Mouse (Mus musculus) testis, postnatal 10 days (tissue): ENCODE measurements around the gene Oip5.
"Not testable (repeated sequence)": the region's sequence is repeated elsewhere in the genome, so short reads cannot be mapped to it uniquely, and the experiment has no call there.

Experiments used
- DNase-seq: peaks from one replicate; pipeline ENCODE4 v3.0.0; 2021; ENCODE audit warnings: low spot score

The Oip5 gene

GRCm38 (mm10) chr2:119618199-119618982 lies at the start of gene Oip5, which contains the start of gene Nusap1:
Gene Oip5 (minus strand): TSS chr2:119618469.
Gene Nusap1 (plus strand): TSS chr2:119618298.
- peak; percentile 95 for DNase-seq

DNA sequence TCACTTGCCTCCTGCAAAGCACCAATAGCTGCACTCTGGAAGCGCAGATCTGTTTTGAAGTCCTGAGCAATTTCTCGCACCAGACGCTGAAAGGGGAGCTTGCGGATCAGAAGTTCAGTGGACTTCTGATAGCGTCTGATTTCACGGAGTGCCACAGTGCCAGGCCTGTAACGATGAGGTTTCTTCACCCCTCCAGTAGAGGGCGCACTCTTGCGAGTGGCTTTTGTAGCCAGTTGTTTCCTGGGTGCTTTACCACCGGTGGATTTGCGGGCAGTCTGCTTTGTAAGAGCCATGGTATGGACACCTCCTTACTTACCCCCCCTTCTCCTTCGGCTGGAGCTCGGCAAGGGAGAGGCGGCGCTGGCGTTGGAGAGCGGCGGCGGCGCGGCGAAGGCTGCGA lies 47.5 kb upstream of the Oip5 start:
- DNase-seq = not testable (repeated sequence)

DNA sequence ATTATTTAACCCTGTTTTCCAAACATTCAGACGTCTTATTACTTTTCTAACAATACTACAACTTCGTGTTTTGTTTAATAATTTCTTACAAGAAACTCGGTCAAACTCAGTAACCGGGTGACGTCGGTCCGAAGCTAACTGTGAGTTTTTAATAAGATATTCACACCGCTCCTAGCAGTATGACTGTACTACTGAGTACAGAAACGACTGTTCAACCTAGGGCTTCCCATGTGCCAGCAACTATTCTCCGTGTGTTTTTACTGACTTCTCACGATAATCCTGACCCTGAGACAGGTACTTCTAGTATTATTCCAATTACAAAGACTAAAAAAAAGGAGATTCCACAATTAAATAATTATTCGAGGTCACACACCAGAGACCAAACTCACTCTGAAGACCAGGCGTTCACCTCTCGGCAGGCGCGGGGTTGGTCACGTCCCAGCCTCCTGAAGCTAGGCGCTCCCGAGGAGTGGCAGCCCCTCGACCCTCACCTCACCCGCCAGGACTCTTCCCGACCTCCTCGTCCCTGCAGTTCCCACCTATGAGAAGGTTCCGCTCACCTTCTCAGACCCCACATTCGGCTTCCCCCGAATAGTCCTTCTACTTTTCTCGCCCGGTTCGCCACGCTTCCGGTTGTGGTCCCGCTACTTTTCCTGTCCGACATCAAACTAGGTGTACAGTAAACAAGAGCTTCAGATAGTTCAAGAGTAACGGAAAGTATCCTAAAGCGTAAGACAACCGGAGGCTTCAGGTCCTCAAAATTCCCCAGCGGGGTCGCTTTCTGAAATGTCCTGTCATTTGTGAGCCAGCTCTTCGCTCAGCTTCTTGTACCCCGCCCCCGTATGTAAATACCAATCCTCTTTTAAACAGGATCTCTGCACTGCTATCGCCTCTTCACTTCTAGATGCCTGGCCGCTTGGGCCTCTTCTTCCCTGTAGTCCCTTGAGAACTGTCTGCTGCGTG lies 44.2 kb upstream of the Oip5 start, which contains the start of gene Ndufaf1:
Ndufaf1 (minus strand) TSS at position 608 of the 963 bp plus-strand sequence.
- DNase-seq = peak; percentile 78

DNA sequence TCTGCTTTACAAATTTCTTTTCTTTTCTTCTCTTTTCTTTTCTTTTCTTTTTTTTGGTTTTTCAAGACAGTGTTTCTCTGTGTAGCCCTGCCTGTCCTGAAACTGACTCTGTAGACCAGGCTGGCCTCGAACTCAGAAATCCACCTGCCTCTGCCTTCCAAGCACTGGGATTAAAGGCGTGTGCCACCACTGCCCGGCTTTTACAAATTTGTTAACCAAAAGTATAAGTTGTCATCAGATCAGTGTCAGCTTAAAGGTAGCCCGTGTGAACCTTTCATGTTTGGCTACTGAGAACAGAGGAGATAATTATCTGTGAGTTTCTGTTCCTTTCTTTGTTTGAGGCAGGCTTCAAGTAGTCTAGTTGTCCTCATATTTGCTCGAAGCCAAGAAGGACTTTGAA lies 26.0 kb upstream of the Oip5 start:
- no peak for DNase-seq

GRCm38 (mm10) chr2:119641214-119641912 lies 23.1 kb upstream of the Oip5 start:
- DNase-seq = no peak

GRCm38 (mm10) chr2:119636781-119637180 lies 18.5 kb upstream of the Oip5 start:
- DNase-seq = no peak

DNA sequence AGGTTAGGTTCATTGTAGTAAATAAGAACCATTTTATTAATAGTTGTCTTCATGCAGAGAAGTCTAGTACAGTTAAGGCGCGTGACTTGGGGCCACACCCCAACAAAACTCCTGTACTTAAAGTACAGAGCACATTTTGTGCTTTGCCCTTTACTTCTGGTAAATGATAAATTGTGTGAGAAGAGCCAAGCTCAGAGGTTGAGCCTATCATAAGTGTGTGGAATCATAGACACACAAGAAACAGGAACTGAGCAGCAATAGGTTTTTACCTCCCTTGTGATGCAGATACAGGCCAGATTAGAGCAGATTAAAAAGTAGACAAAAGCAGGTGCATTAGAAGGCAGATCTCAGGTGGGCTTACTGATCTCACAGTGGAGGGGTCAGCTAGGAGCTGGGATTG lies 3.0 kb upstream of the Oip5 start:
- no peak for DNase-seq

DNA sequence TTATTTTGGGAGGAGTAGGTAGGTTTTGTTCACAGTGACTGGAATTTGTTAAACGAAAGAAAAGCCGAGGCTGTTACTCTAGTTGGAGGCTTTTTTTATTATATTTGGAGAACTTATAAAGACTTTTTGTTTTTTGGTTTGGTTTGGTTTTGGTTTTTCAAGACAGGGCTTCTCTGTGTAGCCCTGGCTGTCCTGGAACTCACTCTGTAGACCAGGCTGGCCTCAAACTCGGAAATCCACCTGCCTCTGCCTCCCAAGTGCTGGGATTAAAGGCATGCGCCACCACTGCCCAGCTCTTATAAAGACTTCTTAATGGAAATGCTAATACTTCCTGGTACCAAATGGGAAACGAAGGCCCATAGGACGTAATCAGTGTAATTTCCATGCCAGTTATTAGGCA lies 733 bp upstream of the Oip5 start:
- not testable (repeated sequence) for DNase-seq

DNA sequence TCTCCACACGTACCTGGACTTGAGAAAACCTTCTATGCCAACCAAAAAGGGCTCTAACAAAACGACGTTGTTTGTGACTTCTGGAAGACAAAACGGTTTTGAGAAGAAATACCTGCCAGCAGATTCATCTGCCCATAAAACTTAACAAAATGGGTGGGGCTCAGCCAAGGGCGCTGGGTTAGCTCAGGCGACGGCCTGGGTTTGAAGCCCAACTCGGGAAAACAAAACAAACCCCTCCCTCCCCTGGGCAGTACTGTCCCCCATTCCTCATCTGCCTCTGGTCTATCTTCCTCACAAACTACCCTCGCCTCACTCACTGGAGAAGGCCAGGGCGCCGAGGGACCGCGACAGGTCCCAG lies 449 bp downstream of the Oip5 start:
- DNase-seq = no peak

DNA sequence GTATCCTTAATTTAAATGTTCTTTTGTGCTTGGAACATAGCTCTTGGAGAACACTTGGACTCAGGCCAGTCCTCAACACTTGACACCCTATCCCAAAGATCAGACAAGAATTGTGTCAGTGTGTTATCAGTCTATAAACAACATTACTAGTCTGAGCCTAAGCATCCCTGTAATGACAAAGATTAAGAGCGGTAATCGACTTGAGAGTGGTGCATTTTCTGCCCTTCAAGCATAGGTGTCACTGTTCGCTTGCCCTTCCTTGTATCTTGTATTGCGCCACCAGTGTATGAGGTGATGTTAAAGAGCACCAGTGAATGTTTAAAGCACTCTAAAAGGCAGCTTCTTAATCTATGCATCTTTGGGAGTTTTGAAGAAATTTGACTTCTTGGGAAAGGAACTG lies 11.2 kb downstream of the Oip5 start:
- DNase-seq = no peak

DNA sequence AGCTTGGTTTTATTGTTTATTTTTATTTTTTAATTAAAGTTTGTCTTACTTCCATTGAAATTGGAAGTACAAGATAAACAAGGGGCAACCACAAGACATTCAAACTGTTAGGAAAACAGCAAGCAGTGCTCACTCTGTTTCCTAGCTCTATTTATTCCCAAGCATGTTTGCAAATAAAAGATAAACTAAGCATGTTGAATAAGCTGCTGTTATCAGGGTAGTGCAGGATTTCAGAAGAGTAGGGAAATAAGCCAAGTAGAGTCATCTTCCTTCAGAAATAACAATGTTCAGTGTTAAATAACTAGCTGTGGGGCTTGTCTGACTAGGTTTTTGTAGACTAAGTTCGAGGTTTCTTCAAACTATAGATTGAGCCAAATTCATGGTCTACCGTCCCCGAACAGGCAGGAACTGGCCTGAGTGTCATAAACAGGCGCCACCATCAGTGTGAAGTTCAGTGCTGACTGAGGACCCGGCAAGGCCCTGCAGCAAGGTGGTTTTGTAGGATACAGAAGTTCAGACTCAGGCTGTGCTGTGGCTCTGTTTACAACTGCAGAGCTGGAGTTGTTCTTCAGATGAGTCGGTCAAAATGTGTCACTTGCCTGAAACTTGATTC lies 12.8 kb downstream of the Oip5 start:
- DNase-seq = no peak

GRCm38 (mm10) chr2:119603909-119604308 lies 14.4 kb downstream of the Oip5 start:
- DNase-seq = no peak

DNA sequence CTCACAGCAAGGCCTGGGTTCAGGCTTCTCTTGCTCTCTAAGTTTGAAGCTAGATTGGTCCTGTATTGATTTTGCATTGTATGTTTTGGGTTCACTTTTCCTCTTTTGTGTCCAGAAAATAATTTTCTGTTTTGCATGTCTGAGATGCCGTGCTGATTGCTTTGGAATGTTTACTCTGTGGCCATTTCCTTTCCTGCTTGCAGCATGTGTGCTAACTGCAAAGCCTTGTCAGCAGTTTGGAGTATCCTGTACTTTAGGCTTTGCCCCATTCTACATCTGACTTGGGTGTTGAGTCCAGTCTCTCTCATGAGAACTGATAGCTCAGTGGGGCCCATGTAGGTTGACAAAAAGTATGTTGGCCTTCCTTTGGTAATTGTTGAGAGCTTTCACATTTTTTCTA lies 15.8 kb downstream of the Oip5 start:
- no peak for DNase-seq

DNA sequence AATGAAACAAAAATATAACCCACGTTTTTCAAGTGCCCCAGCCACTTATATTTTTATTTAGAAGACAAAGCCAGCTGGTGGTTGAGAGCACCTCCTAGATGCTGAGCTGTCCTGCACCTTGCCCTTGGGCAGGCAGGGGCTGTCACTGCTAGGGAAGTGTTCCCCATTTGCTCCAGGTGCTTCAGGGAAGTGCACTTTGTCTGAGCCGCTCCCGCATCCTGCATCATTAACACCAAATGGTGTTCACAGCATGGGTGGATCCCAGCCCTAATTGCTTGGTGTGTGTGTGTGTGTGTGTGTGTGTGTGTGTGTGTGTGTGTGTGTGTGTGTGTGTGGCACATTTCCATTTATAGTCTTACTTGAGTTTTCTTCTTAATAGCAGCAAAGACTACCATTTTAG lies 16.7 kb downstream of the Oip5 start:
- not testable (repeated sequence) for DNase-seq

DNA sequence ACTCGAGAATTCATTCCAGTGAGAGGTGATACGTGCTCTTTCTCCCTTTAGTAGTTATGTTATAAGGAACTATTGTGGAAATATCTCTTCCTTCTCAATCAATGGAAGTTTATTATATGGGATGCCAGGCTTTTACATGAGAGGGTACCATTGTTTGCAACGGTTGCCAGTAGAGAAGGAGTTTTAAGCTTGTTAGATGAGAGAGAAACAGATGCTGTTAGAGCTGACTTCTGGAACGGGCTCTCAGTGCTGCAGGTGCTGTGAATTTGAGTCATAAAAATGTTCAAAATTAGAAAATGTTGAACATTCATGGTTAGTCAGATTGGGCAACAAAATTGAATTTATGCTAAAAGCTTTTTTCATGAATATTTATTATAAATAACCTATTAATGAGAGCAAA lies 17.2 kb downstream of the Oip5 start:
- DNase-seq = no peak

- DNase-seq = no peak
These were observed 21.4 kb downstream of the Oip5 start for GRCm38 (mm10) chr2:119596781-119597330.

DNA sequence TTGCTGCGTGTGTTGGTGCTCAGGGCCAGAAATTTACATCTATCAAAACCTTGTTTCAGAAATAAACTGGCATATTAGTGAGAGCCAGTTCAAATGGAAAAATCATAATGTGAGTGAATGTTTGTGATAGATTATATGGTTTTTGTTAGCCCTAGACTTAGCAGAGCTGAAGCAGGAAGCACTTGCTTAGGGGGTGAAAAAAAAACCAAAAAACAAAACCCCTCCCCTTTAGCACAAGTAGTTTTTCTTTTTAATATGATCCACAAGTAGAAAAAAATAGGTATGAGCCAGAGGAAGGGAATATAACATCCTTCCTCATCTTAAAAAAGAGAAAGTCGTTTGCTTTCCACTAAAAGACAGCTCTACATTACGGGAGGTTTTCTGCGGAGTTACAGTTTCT lies 23.0 kb downstream of the Oip5 start:
- no peak for DNase-seq

DNA sequence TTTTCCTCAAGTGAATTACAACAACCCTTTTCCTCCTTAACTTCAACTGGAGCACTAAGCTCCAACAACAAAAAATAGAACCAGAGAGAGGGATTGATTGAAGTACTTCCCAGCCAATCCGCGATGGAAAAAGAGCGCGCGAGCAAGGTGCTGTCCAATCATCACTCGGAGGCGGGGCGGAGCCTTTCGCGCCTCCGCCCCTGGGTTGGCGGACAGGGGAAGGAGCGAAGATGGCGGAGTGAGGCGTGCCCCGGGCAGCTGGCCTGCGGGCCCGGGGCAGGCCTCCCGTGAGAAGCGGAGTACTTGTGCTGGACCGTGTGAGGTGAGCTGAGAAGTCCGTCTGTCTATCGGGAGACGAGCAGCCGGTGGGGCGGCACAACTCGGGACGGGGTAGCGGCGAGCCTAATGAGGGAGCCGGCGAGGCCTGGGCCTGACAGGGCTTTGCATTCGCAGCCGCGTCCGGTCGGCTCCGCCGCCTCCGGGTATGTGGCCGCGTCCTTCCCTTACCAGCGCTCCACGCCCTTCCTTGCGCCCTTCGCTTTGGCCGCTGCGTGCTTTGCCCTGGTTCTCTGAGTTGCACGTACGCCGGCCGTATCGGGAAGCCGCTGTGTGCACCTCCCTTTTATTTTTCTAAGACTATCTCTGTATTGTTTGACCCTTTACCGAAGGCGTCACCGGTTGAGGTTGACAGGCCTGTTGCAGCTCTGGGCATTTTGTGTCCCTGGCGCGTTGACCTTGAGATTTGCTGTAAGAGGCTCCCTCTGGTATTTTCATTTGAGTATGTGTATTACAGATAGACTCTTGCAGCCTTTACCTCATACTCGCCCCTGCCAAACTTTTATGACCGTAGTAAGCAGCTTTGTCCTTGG lies 23.9 kb downstream of the Oip5 start:
- peak; percentile 97 for DNase-seq

GRCm38 (mm10) chr2:119593765-119594112 lies 24.5 kb downstream of the Oip5 start:
- DNase-seq = no peak

GRCm38 (mm10) chr2:119591247-119591646 lies 27.0 kb downstream of the Oip5 start:
- DNase-seq = no peak

DNA sequence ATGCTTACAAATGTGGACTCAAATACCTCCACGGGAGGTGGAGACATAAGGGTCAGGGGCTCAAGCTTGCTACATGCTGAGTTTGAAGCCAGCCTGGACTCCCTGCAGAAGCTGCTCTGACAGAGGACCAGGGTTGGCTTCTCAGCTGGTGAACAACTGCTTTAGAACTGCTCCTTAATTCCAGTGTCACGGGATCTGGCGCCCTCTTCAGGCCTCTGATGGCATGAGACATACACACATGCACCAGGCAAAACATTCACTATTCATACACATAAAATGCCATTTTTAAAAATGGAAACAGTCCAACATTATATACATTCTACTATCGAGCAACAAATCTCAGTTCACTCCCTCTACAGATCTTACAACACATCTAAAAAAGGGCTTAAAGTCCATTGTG lies 30.9 kb downstream of the Oip5 start:
- DNase-seq = peak; percentile 79
